Mouse (Mus musculus): ENCODE results near the gene Scrn2.

DNA sequence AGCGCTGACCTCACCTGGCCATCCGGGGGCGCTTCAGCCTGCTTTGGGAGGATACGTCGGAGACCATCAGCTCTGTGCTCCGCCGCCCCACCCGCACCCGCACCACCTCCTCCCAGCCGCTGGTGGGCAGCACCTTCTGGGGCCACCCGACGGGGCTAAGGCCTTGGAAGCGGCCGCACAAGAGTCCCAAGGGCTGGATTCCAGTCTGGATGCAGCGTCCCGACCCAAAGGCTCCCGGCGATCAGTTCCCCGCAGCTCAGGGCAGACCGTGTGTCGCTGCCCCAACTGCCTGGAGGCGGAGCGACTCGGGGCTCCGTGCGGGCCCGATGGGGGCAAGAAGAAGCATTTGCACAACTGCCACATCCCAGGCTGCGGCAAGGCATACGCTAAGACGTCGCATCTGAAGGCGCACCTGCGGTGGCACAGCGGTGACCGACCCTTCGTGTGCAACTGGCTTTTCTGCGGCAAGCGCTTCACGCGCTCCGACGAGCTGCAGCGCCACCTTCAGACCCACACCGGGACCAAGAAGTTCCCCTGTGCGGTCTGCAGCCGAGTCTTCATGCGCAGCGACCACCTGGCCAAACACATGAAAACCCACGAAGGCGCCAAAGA is 7.8 kb upstream of the Scrn2 start:
- TF ChIP-seq CTCF (IDR thresholded peaks at IDR 0.05; ENCODE audit: control insufficient read depth, insufficient read depth, low read length) (peak; percentile 80), POLR2A (IDR thresholded peaks at IDR 0.05; ENCODE audit: borderline replicate concordance, control insufficient read depth, low read depth, low read length) (peak; percentile 33; the same call in 1 of the 2 replicates)

Measured in bone marrow, adult 2 months (tissue).